Comparison of ENCODE assay signal across 23 mouse cellular contexts in genomic region chr6:148255395-148256053, GRCm38 (mm10).
"Had no signal": no experiment of that assay in that cellular context is flagged by ENCODE, and none has a peak within 500 bp of the region (broad histone marks: within the 10 kb centered on the region; RNA-seq: fewer than 3 reads in every experiment).

No protein-coding gene starts in this region.

- H3K4me2 ChIP-seq: limb, embryonic 13.5 days; liver, embryonic 12.5 days; liver, embryonic 15.5 days; lung, embryonic 15.5 days; midbrain, embryonic 12.5 days; midbrain, embryonic 15.5 days; neural tube, embryonic 12.5 days; stomach, embryonic 15.5 days had no signal

- DNase-seq: kidney, adult 2 months; kidney, postnatal 25 days; layer of hippocampus, adult 9-11 months; liver; lung, adult 18-20 months; lung, postnatal 10 days; lung, postnatal 36 days; retina, postnatal 1 day; right cerebral cortex, postnatal 25 days; spleen, adult 18-20 months; thymus, postnatal 25 days had no signal

- ATAC-seq: liver, embryonic 12.5 days; midbrain, embryonic 15.5 days had no signal

- H3K9ac ChIP-seq: limb, embryonic 13.5 days; liver, embryonic 12.5 days; liver, embryonic 15.5 days; lung, embryonic 15.5 days; midbrain, embryonic 12.5 days; midbrain, embryonic 15.5 days; neural tube, embryonic 12.5 days; stomach, embryonic 15.5 days had no signal

- H3K4me3 ChIP-seq: layer of hippocampus, adult 2 months; left cerebral cortex, adult 2 months; limb, embryonic 13.5 days; liver, embryonic 12.5 days; liver, embryonic 15.5 days; lung, embryonic 15.5 days; megakaryocyte, embryonic 14.5 days; midbrain, embryonic 12.5 days; midbrain, embryonic 15.5 days; neural tube, embryonic 12.5 days; stomach, embryonic 15.5 days had no signal

- H3K36me3 ChIP-seq: limb, embryonic 13.5 days; liver, embryonic 12.5 days; liver, embryonic 15.5 days; lung, embryonic 15.5 days; midbrain, embryonic 12.5 days; midbrain, embryonic 15.5 days; neural tube, embryonic 12.5 days; stomach, embryonic 15.5 days had no signal

- H3K9me3 ChIP-seq: limb, embryonic 13.5 days; liver, embryonic 12.5 days; liver, embryonic 15.5 days; lung, embryonic 15.5 days; megakaryocyte, embryonic 14.5 days; midbrain, embryonic 12.5 days; midbrain, embryonic 15.5 days; neural tube, embryonic 12.5 days; stomach, embryonic 15.5 days had no signal

- H3K27me3 ChIP-seq: limb, embryonic 13.5 days; liver, embryonic 12.5 days; liver, embryonic 15.5 days; lung, embryonic 15.5 days; midbrain, embryonic 12.5 days; midbrain, embryonic 15.5 days; neural tube, embryonic 12.5 days; stomach, embryonic 15.5 days had no signal

- H3K27ac ChIP-seq: kidney, postnatal 0 days; layer of hippocampus, adult 2 months; left cerebral cortex, adult 2 months; limb, embryonic 13.5 days; liver, embryonic 12.5 days; liver, embryonic 15.5 days; lung, embryonic 15.5 days; midbrain, embryonic 12.5 days; midbrain, embryonic 15.5 days; neural tube, embryonic 12.5 days; stomach, embryonic 15.5 days had no signal

- H3K4me1 ChIP-seq: liver, embryonic 15.5 days had no signal
